Mouse (Mus musculus) liver, embryonic 13.5 days (tissue): ENCODE data around the gene Gm609. TPM values are rescaled to one million over a fixed set of nuclear protein-coding genes. Genes with fewer than 3 reads are reported as not detected.
A peak's percentile ranks its signal among the peaks of the same experiment; 100 is the strongest.
"Not testable (repeated sequence)": the region's sequence is repeated elsewhere in the genome, so short reads cannot be mapped to it uniquely, and the experiment has no call there.

Source experiments
- ATAC-seq: fragments of 200-750 bp; cut with Nextera tagmentation; 2 replicates; pipeline ENCODE4 v1.8.0; 2017; ENCODE audit warnings: low read depth, mild to moderate bottlenecking, moderate number of reproducible peaks, moderate library complexity
- DNase-seq: peaks from one replicate; pipeline ENCODE4 v3.0.0; 2022
- H3K27ac ChIP-seq: fragments of 300-500 bp; sonication (generic); 2 replicates; pipeline ENCODE4 v1.5.1; 2015; ENCODE audit warnings: moderate library complexity, mild to moderate bottlenecking, inconsistent platforms
- H3K27me3 ChIP-seq: fragments of 300-500 bp; sonication (generic); 2 replicates; pipeline ENCODE4 v1.6.1; 2015; ENCODE audit warnings: mild to moderate bottlenecking, inconsistent platforms
- H3K36me3 ChIP-seq: fragments of 300-500 bp; sonication (generic); 2 replicates; pipeline ENCODE4 v1.6.1; 2015; ENCODE audit warnings: mild to moderate bottlenecking, inconsistent platforms
- H3K4me1 ChIP-seq: fragments of 300-500 bp; sonication (generic); replicated peaks from 2 replicates; pipeline ENCODE4 v1.6.1; 2015; ENCODE audit warnings: inconsistent platforms
- H3K4me2 ChIP-seq: fragments of 300-500 bp; sonication (generic); 2 replicates; pipeline ENCODE4 v1.6.1; 2015; ENCODE audit warnings: inconsistent platforms, mild to moderate bottlenecking, moderate library complexity
- H3K4me3 ChIP-seq: fragments of 300-500 bp; sonication (generic); replicated peaks from 2 replicates; pipeline ENCODE4 v1.5.1; 2015; ENCODE audit warnings: mild to moderate bottlenecking, inconsistent platforms
- H3K9ac ChIP-seq: fragments of 300-500 bp; sonication (generic); 2 replicates; pipeline ENCODE4 v1.6.1; 2015; ENCODE audit warnings: mild to moderate bottlenecking, inconsistent platforms
- H3K9me3 ChIP-seq: fragments of 300-500 bp; sonication (generic); replicated peaks from 2 replicates; pipeline ENCODE4 v1.6.1; 2016; ENCODE audit warnings: inconsistent platforms
- WGBS: fragments of 180-500 bp; shearing (Covaris S2); methylation state at CpG from one replicate; pipeline ENCODE4 v1.1.7; 2015; ENCODE audit not compliant: insufficient replicate concordance; 5-methylcytosine and 5-hydroxymethylcytosine counted together
- polyA plus RNA-seq: library from polyadenylated mRNA; unstranded; fragments of >200 nt; fragmentation: Nextera tagmentation; extraction: Ambion mirVana; gene quantifications from 2 replicates; pipeline ENCODE4 v1.2.1, GENCODE M21; 2015

Gene Gm609
- polyA plus RNA-seq, result not detected in 2 replicates

DNA sequence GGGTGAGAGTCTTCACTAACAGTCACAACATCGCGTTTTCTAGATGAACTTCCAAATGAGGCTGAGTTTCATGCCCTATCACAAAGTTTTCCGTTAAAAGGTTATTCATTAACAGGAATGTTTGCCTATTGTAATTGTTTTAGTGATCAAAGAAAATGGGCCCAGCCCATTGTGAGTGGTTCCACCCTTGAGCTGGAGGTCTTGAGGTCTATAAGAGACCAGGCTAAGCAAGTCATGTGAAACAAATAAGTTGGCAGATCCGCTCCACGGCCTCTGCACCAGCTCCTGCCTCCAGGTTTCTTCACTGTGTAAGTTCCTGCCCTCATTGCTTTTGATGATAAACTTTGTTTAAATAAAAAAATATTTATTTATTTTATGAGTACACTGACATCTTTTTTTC lies at the start of gene Gm609:
Gene Gm609, minus strand, starts transcription at position 43 of the 400 bp plus-strand sequence.
- H3K27me3 ChIP-seq, result no peaks in the 10 kb centered on the region
- ATAC-seq (no peak), DNase-seq (no peak)
- H3K4me1 ChIP-seq, result no peaks in the 10 kb centered on the region
- H3K4me3 ChIP-seq, result no peak within 1 kb of the TSS
- no peak within 1 kb of the TSS for H3K27ac ChIP-seq
- H3K9me3 ChIP-seq, result no peaks in the 10 kb centered on the region
- H3K9ac ChIP-seq, result no peak within 1 kb of the TSS
- H3K4me2 ChIP-seq, result no peak within 1 kb of the TSS
- 73% methylated on average over 5 of the region's 5 CpGs for WGBS
- H3K36me3 ChIP-seq, result no peaks in the 10 kb centered on the region

DNA sequence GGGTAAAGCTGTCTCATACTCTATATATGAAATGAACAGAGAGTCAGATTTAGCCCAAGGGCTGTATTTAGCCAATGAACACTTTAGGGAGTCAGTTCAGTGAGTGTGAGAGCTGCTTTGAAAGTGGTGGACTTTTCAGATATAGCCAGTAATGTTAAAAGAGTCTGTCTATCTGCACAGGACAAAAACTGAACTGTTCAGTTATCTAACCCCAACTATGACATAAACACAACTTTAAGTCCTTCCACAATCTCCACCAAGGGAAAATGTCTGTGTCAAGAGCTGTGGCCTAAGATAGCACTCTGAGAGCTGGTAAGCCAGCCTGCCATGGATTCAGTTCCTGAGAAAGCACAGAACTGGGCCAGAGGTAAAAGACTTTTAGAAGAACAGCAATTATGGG lies 49.3 kb upstream of the Gm609 start:
- H3K9ac ChIP-seq, result no peak overlapping the region
- peaks cover 4% of the 10 kb centered on the region; the same call in 1 of the 2 replicates for H3K4me1 ChIP-seq
- no peak overlapping the region for H3K4me3 ChIP-seq
- no peaks in the 10 kb centered on the region for H3K36me3 ChIP-seq
- no peak overlapping the region for H3K27ac ChIP-seq
- no peaks in the 10 kb centered on the region for H3K9me3 ChIP-seq
- H3K27me3 ChIP-seq, result no peaks in the 10 kb centered on the region
- no peak overlapping the region for H3K4me2 ChIP-seq
- peak; percentile 62 for ATAC-seq
- DNase-seq, result no peak

DNA sequence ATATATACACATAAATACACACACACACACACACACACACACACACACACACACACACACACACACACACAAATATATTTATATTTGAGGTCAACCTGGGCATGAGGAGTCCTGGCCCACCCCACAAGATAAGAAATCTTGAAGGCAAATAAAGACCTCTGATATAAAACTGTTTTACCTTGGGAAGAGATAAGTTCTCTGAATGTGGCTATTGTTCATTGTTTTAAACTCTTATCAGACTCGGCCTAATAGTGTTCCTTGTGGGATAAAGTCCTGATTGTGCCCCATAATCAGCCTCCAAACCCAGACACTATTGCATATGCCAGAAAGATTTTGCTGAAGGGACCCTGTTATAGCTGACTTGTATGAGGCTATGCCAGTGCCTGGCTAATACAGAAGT lies 45.6 kb upstream of the Gm609 start:
- H3K9me3 ChIP-seq, H3K9ac ChIP-seq, H3K4me1 ChIP-seq, H3K36me3 ChIP-seq, H3K27ac ChIP-seq, DNase-seq, ATAC-seq, H3K4me2 ChIP-seq, H3K4me3 ChIP-seq, H3K27me3 ChIP-seq: not testable (repeated sequence)
- 40% methylated on average over 1 of the region's 1 CpGs for WGBS

DNA sequence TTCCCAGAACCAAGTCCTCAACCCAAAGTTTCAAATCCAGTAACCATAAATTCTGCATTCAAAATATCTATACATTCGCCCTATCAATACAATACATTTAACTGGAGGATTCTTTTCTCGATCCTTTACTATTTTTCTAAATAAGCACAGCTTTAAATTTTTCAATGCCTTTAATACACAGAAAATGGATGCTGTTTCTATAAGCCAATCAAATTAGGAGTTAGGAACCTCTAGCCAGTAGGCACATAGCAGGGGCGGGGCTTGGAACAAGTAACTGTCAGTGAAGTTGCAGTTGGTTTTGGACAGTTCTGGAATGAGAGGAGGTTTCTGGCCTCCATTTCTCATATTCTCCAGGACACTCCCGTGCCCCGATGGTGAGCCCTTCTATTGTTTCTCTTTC lies 42.2 kb upstream of the Gm609 start, which contains the start of gene Slc9c1:
Gene Slc9c1, plus strand, starts transcription at position 301 of the 400 bp plus-strand sequence.
- Histone ChIP-seq H3K4me3 (no peak within 1 kb of the TSS), H3K4me2 (no peak within 1 kb of the TSS), H3K27me3 (no peaks in the 10 kb centered on the region), H3K9me3 (no peaks in the 10 kb centered on the region), H3K36me3 (no peaks in the 10 kb centered on the region), H3K27ac (no peak within 1 kb of the TSS), H3K4me1 (no peaks in the 10 kb centered on the region), H3K9ac (no peak within 1 kb of the TSS)
- no peak for DNase-seq
- no peak for ATAC-seq
- WGBS, result 70% methylated on average over 5 of the region's 5 CpGs

DNA sequence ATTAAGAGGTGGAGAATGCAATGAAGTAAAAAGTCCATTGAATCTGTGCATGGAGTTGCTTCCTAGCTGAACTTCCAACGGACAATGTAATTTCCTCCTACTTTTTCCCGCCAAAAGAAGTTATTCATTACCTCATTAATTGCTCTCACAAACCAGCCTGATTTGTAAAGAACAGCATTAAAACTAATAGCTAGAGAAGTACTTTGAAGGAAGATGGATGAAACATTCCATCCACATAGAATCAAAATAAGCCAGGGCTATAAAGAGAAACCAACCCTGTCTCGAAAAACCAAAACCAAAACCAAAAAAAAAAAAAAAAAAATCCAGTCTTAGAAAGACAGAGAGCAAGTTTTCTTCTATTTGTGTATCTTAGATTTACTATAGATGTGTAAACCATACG lies 39.2 kb upstream of the Gm609 start, which contains the start of gene Gm17783:
Gene Gm17783, minus strand, starts transcription at position 101 of the 400 bp plus-strand sequence.
- Histone ChIP-seq H3K9me3 (no peaks in the 10 kb centered on the region), H3K36me3 (no peaks in the 10 kb centered on the region), H3K4me2 (no peak within 1 kb of the TSS), H3K27me3 (no peaks in the 10 kb centered on the region), H3K27ac (no peak within 1 kb of the TSS), H3K9ac (no peak within 1 kb of the TSS), H3K4me1 (no peaks in the 10 kb centered on the region), H3K4me3 (no peak within 1 kb of the TSS)
- DNase-seq (no peak), ATAC-seq (no peak)
- WGBS, result 58% methylated on average over 4 of the region's 4 CpGs

DNA sequence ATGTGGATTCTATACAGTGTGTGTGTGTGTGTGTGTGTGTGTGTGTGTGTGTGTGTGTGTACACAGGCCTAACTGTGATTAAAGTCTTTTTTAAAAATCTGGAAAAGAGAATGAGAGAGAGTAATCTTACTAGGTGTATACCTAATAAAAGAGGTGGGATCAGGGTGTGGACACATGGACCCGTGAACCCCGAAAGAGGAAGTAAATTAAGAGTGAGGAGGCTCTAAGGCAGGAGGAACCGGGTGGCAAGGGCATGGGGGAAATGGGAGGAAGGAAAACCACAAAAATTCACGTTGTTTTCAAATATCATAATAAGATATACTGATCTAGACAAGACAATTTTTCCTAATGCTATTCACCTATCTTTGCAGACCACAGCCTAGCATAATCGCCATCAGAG lies 32.8 kb upstream of the Gm609 start:
- no peaks in the 10 kb centered on the region for H3K9me3 ChIP-seq
- no peaks in the 10 kb centered on the region for H3K36me3 ChIP-seq
- no peak overlapping the region for H3K27ac ChIP-seq
- no peak overlapping the region for H3K9ac ChIP-seq
- no peaks in the 10 kb centered on the region for H3K27me3 ChIP-seq
- no peak for DNase-seq
- 23% methylated on average over 5 of the region's 5 CpGs for WGBS
- ATAC-seq, result no peak
- no peak overlapping the region for H3K4me2 ChIP-seq
- H3K4me1 ChIP-seq, result no peaks in the 10 kb centered on the region
- H3K4me3 ChIP-seq, result no peak overlapping the region

DNA sequence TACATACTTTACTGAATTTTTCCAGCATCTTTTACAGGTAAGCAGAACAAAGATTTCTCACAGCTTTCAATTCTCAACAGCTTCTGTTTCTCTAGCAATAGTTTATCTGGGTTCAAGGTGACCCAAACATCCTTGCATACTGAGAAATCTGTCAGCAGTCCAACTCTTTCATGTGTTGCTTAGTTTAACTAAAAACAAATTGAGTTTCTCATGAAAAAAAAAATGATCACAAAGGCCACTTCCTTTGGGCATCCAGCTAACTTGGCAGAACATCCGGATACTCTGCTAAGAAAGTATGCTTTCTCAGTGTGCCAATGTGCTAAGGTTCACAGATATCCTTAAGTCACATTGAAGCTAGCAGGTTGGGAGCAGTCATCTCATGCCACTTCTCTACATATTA lies 2.6 kb upstream of the Gm609 start:
- DNase-seq, result no peak

DNA sequence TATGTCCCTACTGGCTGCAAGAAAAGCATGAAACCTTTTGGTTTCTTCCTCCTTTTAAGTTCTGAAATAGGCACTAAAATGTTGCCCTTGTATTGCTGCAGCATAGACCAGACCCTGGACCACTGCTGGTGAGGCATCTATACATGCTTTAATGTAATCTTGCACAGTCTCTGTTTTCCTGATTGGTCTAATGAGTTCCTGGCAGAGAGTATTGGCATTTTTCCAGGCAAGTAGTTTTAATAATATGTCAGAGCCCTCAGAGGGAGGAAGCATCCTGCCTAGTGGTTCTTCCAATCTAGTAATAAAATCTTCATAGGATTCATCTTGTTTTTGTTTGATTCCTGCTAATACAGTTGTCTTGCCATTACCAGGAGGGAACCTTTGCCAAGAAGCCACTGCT lies 15.8 kb downstream of the Gm609 start:
- H3K9me3 ChIP-seq, result no peaks in the 10 kb centered on the region
- ATAC-seq (no peak), DNase-seq (no peak)
- no peaks in the 10 kb centered on the region for H3K4me1 ChIP-seq
- H3K27me3 ChIP-seq, result no peaks in the 10 kb centered on the region
- H3K4me2 ChIP-seq, result no peak overlapping the region
- H3K27ac ChIP-seq, result no peak overlapping the region
- H3K36me3 ChIP-seq, result no peaks in the 10 kb centered on the region
- H3K4me3 ChIP-seq, result no peak overlapping the region
- no peak overlapping the region for H3K9ac ChIP-seq

More for the DNA sequence above, 2.6 kb upstream of the Gm609 start:
- Histone ChIP-seq H3K4me3 (no peak overlapping the region), H3K27ac (no peak overlapping the region), H3K27me3 (no peaks in the 10 kb centered on the region), H3K9ac (no peak overlapping the region), H3K4me1 (no peaks in the 10 kb centered on the region), H3K9me3 (no peaks in the 10 kb centered on the region), H3K36me3 (no peaks in the 10 kb centered on the region), H3K4me2 (no peak overlapping the region)
- no peak for ATAC-seq
- 64% methylated on average over 1 of the region's 1 CpGs for WGBS

DNA sequence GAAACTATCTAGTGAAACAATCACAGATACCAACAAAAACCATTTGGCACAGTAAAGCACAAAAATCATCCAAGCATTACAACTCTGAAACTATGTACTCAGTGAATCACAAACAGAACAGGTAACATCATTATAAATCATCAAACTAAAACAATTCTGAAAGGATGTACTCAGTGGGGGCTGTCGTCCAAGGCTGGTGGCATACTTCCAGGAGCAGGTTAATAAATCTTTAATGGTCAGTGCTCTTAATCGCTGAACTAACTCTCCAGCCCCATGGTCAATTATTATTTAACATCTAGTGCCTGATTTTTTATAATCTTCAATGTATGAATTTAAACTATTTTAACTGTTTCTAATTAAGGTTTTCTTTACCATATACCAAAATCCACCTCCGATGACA lies 20.9 kb downstream of the Gm609 start:
- WGBS, result 65% methylated on average over 3 of the region's 3 CpGs
- not testable (repeated sequence) for DNase-seq, H3K27me3 ChIP-seq

DNA sequence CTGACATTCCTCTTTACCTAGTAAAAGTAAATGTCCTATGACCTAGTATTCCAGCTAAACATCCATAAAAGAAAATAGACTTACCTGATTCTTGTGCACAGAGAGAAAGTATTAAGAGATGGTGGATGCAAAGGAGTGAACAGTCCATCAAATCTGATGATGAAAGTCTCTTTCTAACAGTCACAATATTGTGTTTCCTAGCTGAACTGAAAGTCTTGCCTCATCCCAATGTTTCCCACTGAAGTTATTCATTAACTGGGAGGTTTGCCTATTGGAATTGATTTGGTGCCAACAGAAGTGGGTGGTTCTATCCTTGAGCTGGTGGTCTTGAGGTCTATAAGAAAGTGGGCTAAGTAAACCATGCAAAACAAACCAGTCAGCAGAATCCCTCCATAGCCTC lies 38.0 kb downstream of the Gm609 start:
- Histone ChIP-seq H3K4me3 (no peak overlapping the region), H3K27ac (no peak overlapping the region), H3K27me3 (no peaks in the 10 kb centered on the region), H3K9ac (no peak overlapping the region), H3K4me1 (no peaks in the 10 kb centered on the region), H3K36me3 (no peaks in the 10 kb centered on the region), H3K9me3 (no peaks in the 10 kb centered on the region), H3K4me2 (no peak overlapping the region)
- DNase-seq, result no peak
- ATAC-seq, result no peak

More for the DNA sequence above, 20.9 kb downstream of the Gm609 start:
- not testable (repeated sequence) for H3K27ac ChIP-seq, H3K9ac ChIP-seq, H3K9me3 ChIP-seq, H3K4me3 ChIP-seq, ATAC-seq, H3K4me2 ChIP-seq, H3K4me1 ChIP-seq, H3K36me3 ChIP-seq

DNA sequence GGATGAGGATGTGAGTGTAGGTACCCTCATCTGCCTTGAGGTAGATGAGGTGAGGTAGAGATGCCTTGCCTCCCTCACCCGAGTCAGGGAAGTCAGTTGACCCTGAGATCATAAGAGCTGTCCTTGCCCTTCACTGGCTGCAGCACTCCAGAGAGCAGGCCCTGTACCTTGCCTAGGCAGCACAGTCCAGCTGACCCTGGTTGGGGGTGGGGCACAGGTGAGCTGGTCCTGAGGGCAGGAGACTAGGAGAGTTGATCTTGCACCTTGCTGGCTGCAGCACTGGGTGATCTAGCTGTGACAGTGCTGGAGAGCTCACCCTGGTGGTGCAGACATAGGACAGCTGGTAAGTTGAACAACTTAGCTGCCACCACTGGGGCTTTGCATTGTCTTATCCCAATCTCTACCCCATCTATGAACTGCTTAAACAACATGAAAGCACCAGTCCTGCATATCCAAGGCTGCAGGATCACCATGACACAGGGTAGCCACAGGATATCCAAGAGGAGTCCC lies 55.5 kb downstream of the Gm609 start:
- WGBS, result 47% methylated on average over 1 of the region's 1 CpGs
- no peak for ATAC-seq

DNA sequence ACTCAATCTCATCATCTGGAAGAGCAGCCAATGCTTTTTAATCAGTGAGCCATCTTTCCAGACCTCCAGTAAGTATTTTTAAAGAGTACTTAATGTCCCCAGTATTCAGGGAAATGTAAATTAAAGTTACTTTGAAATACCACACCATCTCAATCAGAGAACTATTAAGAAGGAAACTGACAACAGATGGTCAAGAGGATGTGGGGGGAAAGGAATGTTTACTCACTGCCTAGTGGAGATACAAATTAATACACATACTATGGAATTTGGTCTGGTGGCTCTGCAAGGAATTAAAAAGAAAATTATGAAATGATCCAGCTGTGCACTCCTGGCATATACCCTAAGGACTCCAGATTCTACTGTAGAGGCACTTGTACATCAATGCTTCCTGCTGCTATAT lies 57.2 kb downstream of the Gm609 start:
- ATAC-seq, result no peak

More for the DNA sequence above, 55.5 kb downstream of the Gm609 start:
- Histone ChIP-seq H3K4me3 (no peak overlapping the region), H3K27ac (no peak overlapping the region), H3K4me2 (no peak overlapping the region), H3K9ac (no peak overlapping the region), H3K9me3 (no peaks in the 10 kb centered on the region), H3K4me1 (no peaks in the 10 kb centered on the region), H3K36me3 (no peaks in the 10 kb centered on the region), H3K27me3 (no peaks in the 10 kb centered on the region)
- no peak for DNase-seq

More for the DNA sequence above, 57.2 kb downstream of the Gm609 start:
- no peak overlapping the region for H3K27ac ChIP-seq
- DNase-seq, result no peak
- no peak overlapping the region for H3K9ac ChIP-seq
- no peak overlapping the region for H3K4me3 ChIP-seq
- H3K9me3 ChIP-seq, result no peaks in the 10 kb centered on the region
- H3K4me1 ChIP-seq, result no peaks in the 10 kb centered on the region
- no peaks in the 10 kb centered on the region for H3K27me3 ChIP-seq
- H3K4me2 ChIP-seq, result no peak overlapping the region
- no peaks in the 10 kb centered on the region for H3K36me3 ChIP-seq
